Mouse (Mus musculus): ENCODE data around the gene Gm20518.

GRCm38 (mm10) chr16:17833681-17834399 is 57.6 kb downstream of the Gm20518 start:
- TF ChIP-seq FLI1 (IDR thresholded peaks at IDR 0.05; ENCODE audit: low read length) (no peak), GATA1 (IDR thresholded peaks at IDR 0.05; ENCODE audit: borderline replicate concordance, low read length) (no peak)

Measured in megakaryocyte, embryonic 14.5 days (primary cell).